In genomic region chr8:19045242-19045641, GRCm38 (mm10) we compare ENCODE assay signal across 42 mouse cellular contexts. TPM values are rescaled to one million over a fixed set of nuclear protein-coding genes. Genes with fewer than 3 reads are reported as not detected.
"Had no signal": no experiment of that assay in that cellular context is flagged by ENCODE, and none has a peak within 500 bp of the region (broad histone marks: within the 10 kb centered on the region; RNA-seq: fewer than 3 reads in every experiment).

No protein-coding gene starts in this region.

- ATAC-seq: inflammation-experienced regulatory T-cells, adult 6 months; intestine, embryonic 15.5 days; intestine, postnatal 0 days; liver, embryonic 12.5 days had no signal

- H3K9me3 ChIP-seq: heart, embryonic 15.5 days; hindbrain, embryonic 15.5 days; intestine, embryonic 15.5 days; limb, embryonic 15.5 days had no signal

- H3K9ac ChIP-seq: heart, embryonic 13.5 days; heart, embryonic 15.5 days; hindbrain, embryonic 13.5 days; hindbrain, embryonic 15.5 days; intestine, embryonic 15.5 days; kidney, embryonic 15.5 days; limb, embryonic 13.5 days; limb, embryonic 15.5 days; liver, embryonic 12.5 days; liver, embryonic 14.5 days had no signal

- H3K27me3 ChIP-seq: heart, embryonic 13.5 days; heart, embryonic 15.5 days; hindbrain, embryonic 13.5 days; hindbrain, embryonic 15.5 days; intestine, embryonic 15.5 days; kidney, embryonic 15.5 days; limb, embryonic 13.5 days; limb, embryonic 15.5 days; liver, embryonic 12.5 days had no signal

- H3K27ac ChIP-seq: heart, embryonic 13.5 days; heart, embryonic 15.5 days; hindbrain, embryonic 13.5 days; hindbrain, embryonic 15.5 days; intestine, embryonic 15.5 days; kidney, embryonic 15.5 days; kidney, postnatal 0 days; limb, embryonic 13.5 days; limb, embryonic 15.5 days; liver, embryonic 12.5 days; liver, embryonic 14.5 days had no signal

- H3K36me3 ChIP-seq: heart, embryonic 13.5 days; heart, embryonic 15.5 days; hindbrain, embryonic 13.5 days; hindbrain, embryonic 15.5 days; intestine, embryonic 15.5 days; kidney, embryonic 15.5 days; limb, embryonic 13.5 days; limb, embryonic 15.5 days; liver, embryonic 12.5 days had no signal

- H3K4me3 ChIP-seq: heart, embryonic 13.5 days; heart, embryonic 15.5 days; hindbrain, embryonic 13.5 days; hindbrain, embryonic 15.5 days; intestine, embryonic 15.5 days; kidney, embryonic 15.5 days; limb, embryonic 13.5 days; limb, embryonic 15.5 days; liver, embryonic 12.5 days had no signal

- DNase-seq: gastrocnemius, postnatal 14 days; gastrocnemius, postnatal 36 days; heart, adult 18-20 months; heart, postnatal 14 days; heart, postnatal 36 days; kidney, adult 2 months; kidney, adult 9 months; kidney, postnatal 14 days; kidney, postnatal 36 days; layer of hippocampus, adult 9-11 months; layer of hippocampus, postnatal 36 days; left cerebral cortex, postnatal 4 days had no signal

- H3K4me2 ChIP-seq: heart, embryonic 11.5 days; heart, embryonic 13.5 days; heart, embryonic 15.5 days; hindbrain, embryonic 13.5 days; hindbrain, embryonic 15.5 days; intestine, embryonic 15.5 days; kidney, embryonic 15.5 days; limb, embryonic 13.5 days; limb, embryonic 15.5 days; liver, embryonic 12.5 days had no signal

- H3K4me1 ChIP-seq: heart, embryonic 13.5 days; heart, embryonic 15.5 days; hindbrain, embryonic 13.5 days; hindbrain, embryonic 15.5 days; intestine, embryonic 15.5 days; kidney, embryonic 15.5 days; limb, embryonic 13.5 days; limb, embryonic 15.5 days; liver, embryonic 12.5 days had no signal

RNA-seq across cellular contexts. Expression of gene Defb38, which starts 18.9 kb away (rescaled TPM):
- total RNA-seq: gastrocnemius, adult 18-20 months; gastrocnemius, adult 8-10 months; gastrocnemius, postnatal 14 days; gastrocnemius, postnatal 36 days; heart, adult 18-20 months; heart, postnatal 14 days; heart, postnatal 36 days; hematopoietic stem cell, adult 5-6 weeks; layer of hippocampus, adult 18-20 months; layer of hippocampus, adult 8-10 months; layer of hippocampus, postnatal 14 days; layer of hippocampus, postnatal 36 days; left cerebral cortex, adult 18-20 months; left cerebral cortex, adult 8-10 months; left cerebral cortex, postnatal 10 days; left cerebral cortex, postnatal 25 days; left cerebral cortex, postnatal 4 days; liver, adult 2 months had no signal
- polyA plus RNA-seq: heart, embryonic 11.5 days; heart, embryonic 13.5 days; heart, embryonic 15.5 days; heart, postnatal 0 days; hindbrain, embryonic 11.5 days; hindbrain, embryonic 13.5 days; hindbrain, embryonic 15.5 days; inflammation-experienced regulatory T-cells, adult 6 months; intestine, embryonic 15.5 days; intestine, postnatal 0 days; kidney, adult 2 months; kidney, embryonic 15.5 days; kidney, postnatal 0 days; large intestine, adult 2 months; limb, embryonic 11.5 days; limb, embryonic 13.5 days; limb, embryonic 15.5 days; liver, adult 2 months; liver, embryonic 12.5 days; liver, embryonic 14.5 days; liver, embryonic 16.5 days had no signal

RNA-seq across cellular contexts. Expression of gene Defb39, which starts 19.4 kb away (rescaled TPM):
- total RNA-seq: gastrocnemius, adult 18-20 months; gastrocnemius, adult 8-10 months; gastrocnemius, postnatal 14 days; gastrocnemius, postnatal 36 days; heart, adult 18-20 months; heart, postnatal 14 days; heart, postnatal 36 days; hematopoietic stem cell, adult 5-6 weeks; layer of hippocampus, adult 18-20 months; layer of hippocampus, adult 8-10 months; layer of hippocampus, postnatal 14 days; layer of hippocampus, postnatal 36 days; left cerebral cortex, adult 18-20 months; left cerebral cortex, adult 8-10 months; left cerebral cortex, postnatal 10 days; left cerebral cortex, postnatal 25 days; left cerebral cortex, postnatal 4 days; liver, adult 2 months had no signal
- polyA plus RNA-seq: heart, embryonic 11.5 days; heart, embryonic 13.5 days; heart, embryonic 15.5 days; heart, postnatal 0 days; hindbrain, embryonic 11.5 days; hindbrain, embryonic 13.5 days; hindbrain, embryonic 15.5 days; inflammation-experienced regulatory T-cells, adult 6 months; intestine, embryonic 15.5 days; intestine, postnatal 0 days; kidney, adult 2 months; kidney, embryonic 15.5 days; kidney, postnatal 0 days; large intestine, adult 2 months; limb, embryonic 11.5 days; limb, embryonic 13.5 days; limb, embryonic 15.5 days; liver, adult 2 months; liver, embryonic 12.5 days; liver, embryonic 14.5 days; liver, embryonic 16.5 days had no signal

RNA-seq across cellular contexts. Expression of gene Defb37, which starts 54.4 kb away (rescaled TPM):
- total RNA-seq: gastrocnemius, adult 18-20 months; gastrocnemius, adult 8-10 months; gastrocnemius, postnatal 14 days; gastrocnemius, postnatal 36 days; heart, adult 18-20 months; heart, postnatal 14 days; heart, postnatal 36 days; hematopoietic stem cell, adult 5-6 weeks; layer of hippocampus, adult 18-20 months; layer of hippocampus, adult 8-10 months; layer of hippocampus, postnatal 14 days; layer of hippocampus, postnatal 36 days; left cerebral cortex, adult 18-20 months; left cerebral cortex, adult 8-10 months; left cerebral cortex, postnatal 10 days; left cerebral cortex, postnatal 25 days; left cerebral cortex, postnatal 4 days; liver, adult 2 months had no signal
- polyA plus RNA-seq: heart, embryonic 11.5 days; heart, embryonic 13.5 days; heart, embryonic 15.5 days; heart, postnatal 0 days; hindbrain, embryonic 11.5 days; hindbrain, embryonic 13.5 days; hindbrain, embryonic 15.5 days; inflammation-experienced regulatory T-cells, adult 6 months; kidney, adult 2 months; kidney, embryonic 15.5 days; kidney, postnatal 0 days; limb, embryonic 11.5 days; limb, embryonic 13.5 days; limb, embryonic 15.5 days; liver, adult 2 months; liver, embryonic 12.5 days; liver, embryonic 14.5 days; liver, embryonic 16.5 days had no signal
